Mouse (Mus musculus) 3T3-L1 (cell line): ENCODE results near the gene Raph1.

ENCODE experiments used
- DNase-seq: peaks from one replicate; pipeline ENCODE4 v3.0.0-alpha.2; 2015; ENCODE audit warnings: low read depth, low spot score

The Raph1 gene

GRCm38 (mm10) chr1:60432497-60432896 lies 134.4 kb downstream of the Raph1 start:
- DNase-seq = no peak
